In the genomic region with DNA sequence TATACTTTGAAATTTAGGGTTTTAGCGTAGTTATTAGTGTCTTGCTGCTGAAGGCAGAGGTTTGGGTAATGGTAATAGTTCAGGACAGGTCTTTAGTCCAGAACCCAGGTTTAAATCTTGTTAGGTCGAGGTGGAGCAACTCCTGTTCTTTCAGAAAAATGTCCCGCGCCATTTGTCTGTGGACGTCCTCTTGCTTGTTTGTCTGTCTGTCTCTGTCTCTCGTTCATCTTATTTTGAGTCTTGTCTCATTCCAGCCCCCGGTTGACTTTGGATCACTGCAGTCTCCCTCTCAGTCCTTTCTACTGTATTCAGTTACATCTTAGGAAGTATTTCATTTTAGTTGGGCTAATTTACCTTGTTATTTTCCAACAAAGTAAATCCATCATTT, we compare ENCODE assay signal across 9 mouse cellular contexts. TPM values are rescaled to one million over a fixed set of nuclear protein-coding genes. Genes with fewer than 3 reads are reported as not detected.
DNase-seq lines count a peak whose midpoint lies in the region; ATAC-seq lines count a peak whose summit lies in the region.
"Had no signal": no experiment of that assay in that cellular context is flagged by ENCODE, and none has a peak within 500 bp of the region (broad histone marks: within the 10 kb centered on the region; RNA-seq: fewer than 3 reads in every experiment).

No protein-coding gene starts in this region.

- WGBS in kidney, embryonic 15.5 days: 1% methylated on average over 7 of the region's 7 CpGs
- 4% methylated on average over 7 of the region's 7 CpGs for WGBS in hindbrain, embryonic 12.5 days
- WGBS in midbrain, embryonic 13.5 days: 5% methylated on average over 7 of the region's 7 CpGs

- no peak for DNase-seq in kidney, adult 9 months
- no peak for DNase-seq in adrenal gland, postnatal 4 days (ENCODE audit: low spot score in 2 of 2)
- no peak for DNase-seq in layer of hippocampus, adult 9-10 months (ENCODE audit: low spot score)
- no peak for DNase-seq in left cerebral cortex, postnatal 4 days

- H3K9me3 ChIP-seq in kidney, embryonic 15.5 days (replicated peaks): no peaks in the 10 kb centered on the region
- H3K9me3 ChIP-seq in hindbrain, embryonic 12.5 days (replicated peaks): no peaks in the 10 kb centered on the region
- no peaks in the 10 kb centered on the region for H3K9me3 ChIP-seq in midbrain, embryonic 13.5 days

- H3K4me3 ChIP-seq in kidney, embryonic 15.5 days (replicated peaks): peak overlapping the region; percentile 96
- H3K4me3 ChIP-seq in brown adipose tissue, adult 24 weeks (ENCODE audit: insufficient read depth, low read depth, low read length): peak overlapping the region; percentile 95
- H3K4me3 ChIP-seq in hindbrain, embryonic 12.5 days: peak overlapping the region; percentile 83
- H3K4me3 ChIP-seq in midbrain, embryonic 13.5 days (replicated peaks): peak overlapping the region; percentile 87

- peak overlapping the region; percentile 84 for H3K9ac ChIP-seq in kidney, embryonic 15.5 days
- H3K9ac ChIP-seq in hindbrain, embryonic 12.5 days: peak overlapping the region; percentile 86
- peak overlapping the region; percentile 84 for H3K9ac ChIP-seq in midbrain, embryonic 13.5 days (replicated peaks)

- ATAC-seq in kidney, embryonic 15.5 days (replicated peaks; ENCODE audit: low FRiP score): no peak
- ATAC-seq in hindbrain, embryonic 12.5 days (ENCODE audit: low FRiP score): no peak
- no peak for ATAC-seq in midbrain, embryonic 13.5 days

- intact Hi-C loops in left cerebral cortex, postnatal 4 days (cut with DNase I): loop anchor here (5.0 kb wide), 1 partner anchor 78 kb away; a partner anchor contains a TSS

- H3K27me3 ChIP-seq in kidney, embryonic 15.5 days: no peaks in the 10 kb centered on the region
- H3K27me3 ChIP-seq in hindbrain, embryonic 12.5 days: no peaks in the 10 kb centered on the region
- H3K27me3 ChIP-seq in midbrain, embryonic 13.5 days: no peaks in the 10 kb centered on the region

- peak overlapping the region; percentile 65 for H3K4me2 ChIP-seq in kidney, embryonic 15.5 days
- peak overlapping the region; percentile 73 for H3K4me2 ChIP-seq in hindbrain, embryonic 12.5 days (replicated peaks)
- peak overlapping the region; percentile 75 for H3K4me2 ChIP-seq in midbrain, embryonic 13.5 days (replicated peaks)

- peaks cover 29% of the 10 kb centered on the region for H3K36me3 ChIP-seq in kidney, embryonic 15.5 days
- H3K36me3 ChIP-seq in hindbrain, embryonic 12.5 days: peaks cover 12% of the 10 kb centered on the region
- peaks cover 11% of the 10 kb centered on the region for H3K36me3 ChIP-seq in midbrain, embryonic 13.5 days

- peak overlapping the region; percentile 91 for H3K27ac ChIP-seq in kidney, embryonic 15.5 days
- no peak overlapping the region; the same call in 1 of the 2 replicates for H3K27ac ChIP-seq in brown adipose tissue, adult 24 weeks (replicated peaks; ENCODE audit: low read depth, low read length)
- no peak overlapping the region for H3K27ac ChIP-seq in hindbrain, embryonic 12.5 days
- no peak overlapping the region for H3K27ac ChIP-seq in midbrain, embryonic 13.5 days

- peaks cover 18% of the 10 kb centered on the region; the same call in 1 of the 2 replicates for H3K4me1 ChIP-seq in kidney, embryonic 15.5 days
- peaks cover 8% of the 10 kb centered on the region for H3K4me1 ChIP-seq in brown adipose tissue, adult 24 weeks (ENCODE audit: control insufficient read depth, insufficient read depth, insufficient read length, low read length)
- H3K4me1 ChIP-seq in hindbrain, embryonic 12.5 days: peaks cover 7% of the 10 kb centered on the region
- H3K4me1 ChIP-seq in midbrain, embryonic 13.5 days (replicated peaks): peaks cover 23% of the 10 kb centered on the region

RNA-seq across cellular contexts. Expression of a gene that starts 0.8 kb away (rescaled TPM):
- polyA plus RNA-seq in kidney, embryonic 15.5 days (2015; fragmentation: Nextera tagmentation; extraction: Ambion mirVana): 42.5 and 43.1 TPM in 2 replicates
- polyA plus RNA-seq in brown adipose tissue, adult 24 weeks (2012; ENCODE audit: insufficient read depth, insufficient read length, missing spikeins): 17.2 and 18.4 TPM in 2 replicates
- polyA plus RNA-seq in hindbrain, embryonic 12.5 days (2016; fragmentation: Nextera tagmentation; extraction: Ambion mirVana): 34.3 and 37.7 TPM in 2 replicates
- 22.5 and 26.1 TPM in 2 replicates for polyA plus RNA-seq in midbrain, embryonic 13.5 days (2015; fragmentation: Nextera tagmentation; extraction: Ambion mirVana)
- total RNA-seq in adrenal gland, postnatal 4 days (2021): 10 to 100 TPM; 76.4 to 76.5 TPM
- total RNA-seq in left cerebral cortex, postnatal 4 days (2021): 10 to 100 TPM; 40.4 to 46.1 TPM

RNA-seq across cellular contexts. Expression of a gene that starts 32.3 kb away (rescaled TPM):
- polyA plus RNA-seq in kidney, embryonic 15.5 days (2015; fragmentation: Nextera tagmentation; extraction: Ambion mirVana): 0.23 TPM in 1 of 2 replicates, not detected in the other
- polyA plus RNA-seq in brown adipose tissue, adult 24 weeks (2012; ENCODE audit: insufficient read depth, insufficient read length, missing spikeins): not detected in 2 replicates
- polyA plus RNA-seq in hindbrain, embryonic 12.5 days (2016; fragmentation: Nextera tagmentation; extraction: Ambion mirVana): not detected in 2 replicates
- not detected in 2 replicates for polyA plus RNA-seq in midbrain, embryonic 13.5 days (2015; fragmentation: Nextera tagmentation; extraction: Ambion mirVana)
- total RNA-seq in adrenal gland, postnatal 4 days (2021): not detected
- not detected for total RNA-seq in left cerebral cortex, postnatal 4 days (2021)
- total RNA-seq: neutrophil, adult 5-6 weeks had no signal
